Mouse (Mus musculus) T-helper 2 cell (primary cell): ENCODE data around the gene Haus3.

Experiments
- in situ Hi-C: fragments of 300-600 bp; cut with MboI, MseI; formaldehyde crosslinking; loops from one replicate; pipeline ENCODE4 v1.15.1; 2025; ENCODE audit warnings: high pct_unique_total_duplicates

The Haus3 gene

DNA sequence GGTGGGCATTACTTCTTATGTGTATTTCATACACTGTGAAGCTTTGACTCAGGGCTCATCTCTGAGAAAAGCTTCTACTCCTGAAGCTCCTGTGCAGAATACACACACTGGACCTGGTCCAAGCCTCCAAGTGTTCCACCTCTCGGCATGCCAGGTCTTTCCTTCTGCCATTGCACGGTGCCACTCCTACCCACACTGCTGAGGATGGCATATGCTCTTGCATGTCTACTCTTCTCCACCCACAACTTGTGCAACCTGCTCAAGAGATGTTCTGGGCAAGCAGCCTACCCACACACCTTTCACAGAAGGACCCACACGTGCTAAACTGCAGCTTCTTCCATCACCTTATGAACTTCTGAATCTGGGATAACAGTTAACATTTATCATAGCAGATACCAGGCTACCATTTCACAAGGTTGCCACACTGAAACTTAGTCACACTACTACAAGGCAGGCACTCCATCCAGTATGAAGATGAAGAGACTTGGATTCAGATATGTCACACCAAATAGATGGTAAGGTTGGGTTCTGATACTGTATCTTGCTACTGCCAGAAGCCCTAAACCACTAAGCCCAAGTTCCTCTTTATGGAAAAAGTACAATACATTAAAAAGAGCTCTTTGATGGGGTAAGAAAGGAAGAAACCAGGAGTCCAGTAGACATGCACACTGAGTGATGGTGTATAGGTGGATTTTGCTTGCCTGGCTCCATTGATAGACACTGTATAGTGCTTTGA is 50.0 kb downstream of the Haus3 start:
- in situ Hi-C loops, result loop anchor here (5.0 kb wide), 1 partner anchor 173 kb away; no protein-coding TSS in a partner anchor

DNA sequence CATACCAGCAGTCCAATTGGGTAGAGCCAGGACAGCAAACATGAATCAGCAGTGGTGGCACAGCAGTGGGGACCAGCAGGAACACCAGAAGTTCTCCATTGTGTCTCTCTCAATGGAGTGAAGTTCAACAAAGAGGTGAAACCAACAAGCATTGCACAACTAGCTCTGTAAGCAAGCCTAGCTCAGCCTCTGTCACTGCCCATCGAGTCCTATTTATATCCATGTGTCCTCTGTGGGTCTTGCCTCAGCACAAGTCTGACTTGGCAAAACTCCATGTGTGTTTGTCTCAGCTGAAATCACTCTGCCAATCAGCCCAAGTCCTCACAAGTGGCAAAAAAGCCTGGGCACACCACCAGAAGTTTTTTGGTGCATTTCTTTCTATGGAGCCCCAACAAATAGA is 63.6 kb downstream of the Haus3 start:
- in situ Hi-C loops, result no loop called here
